Mouse (Mus musculus): Measurements from ENCODE around the gene Adam15. TPM values are rescaled to one million over a fixed set of nuclear protein-coding genes. Genes with fewer than 3 reads are reported as not detected.

The Adam15 gene
- total RNA-seq, 2 experiments from 2014 or later = 45.9 to 79.9 TPM

GRCm38 (mm10) chr3:89354816-89355511 lies 5.2 kb upstream of the Adam15 start:
- DNase-seq = peak; percentile 90 to 93

- no peak for DNase-seq
Measured at GRCm38 (mm10) chr3:89351271-89351670, 1.5 kb upstream of the Adam15 start.

GRCm38 (mm10) chr3:89348911-89349868 lies 606 bp downstream of the Adam15 start:
- peak; percentile 67 to 72 for DNase-seq

GRCm38 (mm10) chr3:89347916-89348315 lies 1.9 kb downstream of the Adam15 start:
- DNase-seq = peak; percentile 25 to 38

- no peak for DNase-seq
Measured at GRCm38 (mm10) chr3:89346815-89347540, 2.8 kb downstream of the Adam15 start.

GRCm38 (mm10) chr3:89343279-89343678 lies 6.5 kb downstream of the Adam15 start:
- no peak for DNase-seq

- peak in 1 of 2 experiments; percentile 30 for DNase-seq
Measured at GRCm38 (mm10) chr3:89341794-89342193, 8.0 kb downstream of the Adam15 start.

GRCm38 (mm10) chr3:89340465-89340864 lies 9.3 kb downstream of the Adam15 start:
- peak; percentile 77 to 83 for DNase-seq

GRCm38 (mm10) chr3:89339416-89339815 lies 10.4 kb downstream of the Adam15 start:
- peak; percentile 68 to 77 for DNase-seq

- peak; percentile 56 to 70 for DNase-seq
Measured at GRCm38 (mm10) chr3:89337721-89338578, 11.8 kb downstream of the Adam15 start, which contains the start of gene Efna4. TSS of gene Efna4 (minus strand) at chr3:89338028.

GRCm38 (mm10) chr3:89337062-89337720 lies 12.6 kb downstream of the Adam15 start:
- DNase-seq = no peak

- no peak for DNase-seq
Measured at GRCm38 (mm10) chr3:89336529-89336928, 13.3 kb downstream of the Adam15 start.

GRCm38 (mm10) chr3:89333053-89333452 lies 16.7 kb downstream of the Adam15 start:
- DNase-seq = no peak

- DNase-seq = peak in 1 of 2 experiments; percentile 35
Measured at GRCm38 (mm10) chr3:89332476-89332875, 17.3 kb downstream of the Adam15 start.

- DNase-seq = no peak
Measured at GRCm38 (mm10) chr3:89332013-89332412, 17.8 kb downstream of the Adam15 start.

GRCm38 (mm10) chr3:89331561-89331960 lies 18.2 kb downstream of the Adam15 start:
- no peak for DNase-seq

- peak; percentile 76 to 80 for DNase-seq
Measured at GRCm38 (mm10) chr3:89330948-89331347, 18.8 kb downstream of the Adam15 start.

GRCm38 (mm10) chr3:89330346-89330745 lies 19.4 kb downstream of the Adam15 start:
- DNase-seq = no peak

GRCm38 (mm10) chr3:89328623-89329022 lies 21.2 kb downstream of the Adam15 start:
- no peak for DNase-seq

- DNase-seq = no peak
Measured at GRCm38 (mm10) chr3:89327371-89327870, 22.4 kb downstream of the Adam15 start.

Data from adrenal gland, postnatal 36 days (tissue).